ENCODE assay signal across 32 mouse cellular contexts in genomic region chr3:50927318-50927717, GRCm38 (mm10).
DNase-seq lines count a peak whose midpoint lies in the region; ATAC-seq and TF ChIP-seq lines count a peak whose summit lies in the region.
"Had no signal": no experiment of that assay in that cellular context is flagged by ENCODE, and none has a peak within 500 bp of the region (broad histone marks: within the 10 kb centered on the region; RNA-seq: fewer than 3 reads in every experiment).

No protein-coding gene starts in this region.

- no peaks in the 10 kb centered on the region for H3K9me3 ChIP-seq in kidney, embryonic 16.5 days (ENCODE audit: low read length)
- 0 out of 2 replicates have a peak, but pooled peaks cover 4% of the 10 kb centered on the region for H3K9me3 ChIP-seq in midbrain, embryonic 16.5 days (replicated peaks; ENCODE audit: control insufficient read depth, low read length, poor library complexity, severe bottlenecking)
- no peaks in the 10 kb centered on the region for H3K9me3 ChIP-seq in midbrain, postnatal 0 days (ENCODE audit: low read length)
- H3K9me3 ChIP-seq in neural tube, embryonic 15.5 days (replicated peaks): no peaks in the 10 kb centered on the region
- H3K9me3 ChIP-seq: embryonic facial prominence, embryonic 10.5 days; embryonic facial prominence, embryonic 15.5 days; forebrain, embryonic 12.5 days; heart, embryonic 10.5 days; heart, embryonic 15.5 days; midbrain, embryonic 10.5 days; stomach, embryonic 15.5 days had no signal

- no peaks in the 10 kb centered on the region for H3K4me1 ChIP-seq in kidney, adult 2 months (ENCODE audit: control insufficient read depth, insufficient read depth, low read length)
- no peaks in the 10 kb centered on the region for H3K4me1 ChIP-seq in kidney, embryonic 16.5 days (ENCODE audit: insufficient read depth, low read length)
- H3K4me1 ChIP-seq in midbrain, embryonic 16.5 days (ENCODE audit: control insufficient read depth, insufficient read depth, low read length): peaks cover 3% of the 10 kb centered on the region; the same call in 1 of the 2 replicates
- H3K4me1 ChIP-seq in midbrain, postnatal 0 days (ENCODE audit: insufficient read depth, low read length): no peaks in the 10 kb centered on the region; the same call in 1 of the 2 replicates
- peaks cover 19% of the 10 kb centered on the region for H3K4me1 ChIP-seq in neural tube, embryonic 15.5 days
- H3K4me1 ChIP-seq: embryonic facial prominence, embryonic 15.5 days; heart, embryonic 10.5 days; heart, embryonic 15.5 days; stomach, embryonic 15.5 days had no signal

- no peak for ATAC-seq in kidney, embryonic 16.5 days (ENCODE audit: low FRiP score, low TSS enrichment)
- no peak for ATAC-seq in midbrain, embryonic 16.5 days
- ATAC-seq in midbrain, postnatal 0 days (ENCODE audit: low FRiP score): no peak
- ATAC-seq in neural tube, embryonic 15.5 days (ENCODE audit: low FRiP score): peak; percentile 77
- ATAC-seq: activated CD4-positive, CD25-positive, alpha-beta regulatory T cell, adult 4 months; forebrain, postnatal 0 days; intestine, embryonic 16.5 days had no signal

- DNase-seq in heart, adult 11 months: peak; percentile 57
- no peak for DNase-seq in heart, postnatal 10 days
- peak; percentile 9 for DNase-seq in kidney, adult 2 months
- no peak for DNase-seq in midbrain, postnatal 0 days (ENCODE audit: low spot score)
- no peak for DNase-seq in embryo, embryonic 10.5 days (ENCODE audit: low spot score)
- DNase-seq: adrenal gland, adult 2 months; adrenal gland, postnatal 36 days; cerebellum, adult 18-20 months; forebrain, postnatal 0 days; gastrocnemius, postnatal 14 days; heart, postnatal 36 days; kidney, postnatal 10 days; liver; lung, adult 2 months; lung, postnatal 10 days; retina, postnatal 1 day; right cerebral cortex, postnatal 14 days had no signal

- no peak overlapping the region for H3K27ac ChIP-seq in kidney, adult 2 months (ENCODE audit: insufficient read depth, low read depth, low read length)
- H3K27ac ChIP-seq in kidney, embryonic 16.5 days (ENCODE audit: low read length): no peak overlapping the region
- H3K27ac ChIP-seq in midbrain, embryonic 16.5 days (ENCODE audit: low read length): peak overlapping the region; percentile 28; the same call in 1 of the 2 replicates
- H3K27ac ChIP-seq in midbrain, postnatal 0 days (ENCODE audit: low read depth, low read length): no peak overlapping the region
- H3K27ac ChIP-seq in neural tube, embryonic 15.5 days (replicated peaks): no peak overlapping the region
- H3K27ac ChIP-seq: embryonic facial prominence, embryonic 10.5 days; embryonic facial prominence, embryonic 15.5 days; heart, embryonic 10.5 days; heart, embryonic 15.5 days; liver, embryonic 14.5 days; macrophage; midbrain, embryonic 10.5 days; stomach, embryonic 15.5 days had no signal

- WGBS in kidney, adult 2 months: 74% methylated on average over 4 of the region's 4 CpGs
- 66% methylated on average over 4 of the region's 4 CpGs for WGBS in kidney, embryonic 16.5 days
- 86% methylated on average over 4 of the region's 4 CpGs for WGBS in midbrain, embryonic 16.5 days
- WGBS in midbrain, postnatal 0 days: 77% methylated on average over 4 of the region's 4 CpGs
- WGBS in neural tube, embryonic 15.5 days: 45% methylated on average over 4 of the region's 4 CpGs

- H3K4me2 ChIP-seq in kidney, embryonic 16.5 days (replicated peaks; ENCODE audit: low read depth, low read length): no peak overlapping the region
- H3K4me2 ChIP-seq in midbrain, embryonic 16.5 days (ENCODE audit: low read length): no peak overlapping the region
- no peak overlapping the region for H3K4me2 ChIP-seq in midbrain, postnatal 0 days (ENCODE audit: low read depth, low read length, poor library complexity, severe bottlenecking)
- no peak overlapping the region for H3K4me2 ChIP-seq in neural tube, embryonic 15.5 days
- H3K4me2 ChIP-seq: embryonic facial prominence, embryonic 15.5 days; forebrain, embryonic 12.5 days; heart, embryonic 15.5 days; stomach, embryonic 15.5 days had no signal

- no peaks in the 10 kb centered on the region for H3K27me3 ChIP-seq in kidney, adult 2 months (replicated peaks; ENCODE audit: control insufficient read depth, insufficient read depth, low read length)
- H3K27me3 ChIP-seq in kidney, embryonic 16.5 days (ENCODE audit: insufficient read depth, low read length): no peaks in the 10 kb centered on the region
- H3K27me3 ChIP-seq in midbrain, embryonic 16.5 days (ENCODE audit: control insufficient read depth, insufficient read depth, low read depth, low read length): no peaks in the 10 kb centered on the region
- H3K27me3 ChIP-seq in midbrain, postnatal 0 days (ENCODE audit: insufficient read depth, low read length): no peaks in the 10 kb centered on the region
- H3K27me3 ChIP-seq in neural tube, embryonic 15.5 days (replicated peaks): no peaks in the 10 kb centered on the region
- H3K27me3 ChIP-seq: CH12.LX; embryonic facial prominence, embryonic 15.5 days; forebrain, embryonic 12.5 days; heart, embryonic 15.5 days; stomach, embryonic 15.5 days had no signal

- intact Hi-C loops in heart, postnatal 10 days (cut with DNase I): no loop called here

- no peaks in the 10 kb centered on the region for H3K36me3 ChIP-seq in kidney, adult 2 months (ENCODE audit: control insufficient read depth, insufficient read depth, low read length)
- no peaks in the 10 kb centered on the region for H3K36me3 ChIP-seq in kidney, embryonic 16.5 days (ENCODE audit: insufficient read depth, low read length)
- H3K36me3 ChIP-seq in midbrain, embryonic 16.5 days (ENCODE audit: control insufficient read depth, insufficient read depth, low read length): no peaks in the 10 kb centered on the region
- H3K36me3 ChIP-seq in midbrain, postnatal 0 days (ENCODE audit: insufficient read depth, low read length): no peaks in the 10 kb centered on the region
- H3K36me3 ChIP-seq in neural tube, embryonic 15.5 days: no peaks in the 10 kb centered on the region
- H3K36me3 ChIP-seq: embryonic facial prominence, embryonic 10.5 days; embryonic facial prominence, embryonic 15.5 days; forebrain, embryonic 12.5 days; heart, embryonic 10.5 days; heart, embryonic 15.5 days; midbrain, embryonic 10.5 days; stomach, embryonic 15.5 days had no signal

- no peak overlapping the region for H3K4me3 ChIP-seq in kidney, adult 2 months (ENCODE audit: insufficient read depth, low read depth, low read length)
- no peak overlapping the region for H3K4me3 ChIP-seq in kidney, embryonic 16.5 days (ENCODE audit: low read length)
- no peak overlapping the region for H3K4me3 ChIP-seq in midbrain, embryonic 16.5 days (ENCODE audit: low read depth, low read length)
- H3K4me3 ChIP-seq in midbrain, postnatal 0 days (ENCODE audit: low read depth, low read length): no peak overlapping the region
- H3K4me3 ChIP-seq in neural tube, embryonic 15.5 days (replicated peaks): no peak overlapping the region
- H3K4me3 ChIP-seq: embryonic facial prominence, embryonic 10.5 days; embryonic facial prominence, embryonic 15.5 days; forebrain, embryonic 12.5 days; heart, embryonic 10.5 days; heart, embryonic 15.5 days; midbrain, embryonic 10.5 days; stomach, embryonic 15.5 days had no signal

- no peak overlapping the region for H3K9ac ChIP-seq in kidney, embryonic 16.5 days (replicated peaks; ENCODE audit: low read length)
- H3K9ac ChIP-seq in midbrain, embryonic 16.5 days (ENCODE audit: low read depth, low read length): no peak overlapping the region
- H3K9ac ChIP-seq in midbrain, postnatal 0 days (replicated peaks; ENCODE audit: low read length, poor library complexity, severe bottlenecking): no peak overlapping the region
- H3K9ac ChIP-seq in neural tube, embryonic 15.5 days (replicated peaks): no peak overlapping the region
- H3K9ac ChIP-seq: embryonic facial prominence, embryonic 15.5 days; forebrain, embryonic 12.5 days; forebrain, postnatal 0 days; heart, embryonic 15.5 days; liver, embryonic 14.5 days; stomach, embryonic 15.5 days had no signal

- TF ChIP-seq POLR2A in kidney, adult 2 months (IDR thresholded peaks at IDR 0.05; ENCODE audit: low read depth, low read length): no peak

- no peak for TF ChIP-seq CTCF in kidney, adult 2 months (conservative IDR thresholded peaks at IDR 0.05; ENCODE audit: insufficient read depth, insufficient read length, low read depth, low read length)
- no peak for TF ChIP-seq CTCF in midbrain, postnatal 0 days (IDR thresholded peaks at IDR 0.05)

Comparison
In these comparisons a context has a peak if more than half of its experiments do, and no peak if none do; other contexts are left out.
1. DNase-seq: peak in heart, adult 11 months (single experiment) and kidney, adult 2 months (single experiment); none in heart, postnatal 10 days (0 of 2), midbrain, postnatal 0 days (single experiment) and embryo, embryonic 10.5 days (single experiment).